Mouse (Mus musculus): ENCODE measurements at regions not wholly inside any gene's neighbourhood (a gene's known extent, or its start where the extent isn't known, plus 50 kb on each side); places are given as distances from the start of the nearest gene placed in this dataset.

DNA sequence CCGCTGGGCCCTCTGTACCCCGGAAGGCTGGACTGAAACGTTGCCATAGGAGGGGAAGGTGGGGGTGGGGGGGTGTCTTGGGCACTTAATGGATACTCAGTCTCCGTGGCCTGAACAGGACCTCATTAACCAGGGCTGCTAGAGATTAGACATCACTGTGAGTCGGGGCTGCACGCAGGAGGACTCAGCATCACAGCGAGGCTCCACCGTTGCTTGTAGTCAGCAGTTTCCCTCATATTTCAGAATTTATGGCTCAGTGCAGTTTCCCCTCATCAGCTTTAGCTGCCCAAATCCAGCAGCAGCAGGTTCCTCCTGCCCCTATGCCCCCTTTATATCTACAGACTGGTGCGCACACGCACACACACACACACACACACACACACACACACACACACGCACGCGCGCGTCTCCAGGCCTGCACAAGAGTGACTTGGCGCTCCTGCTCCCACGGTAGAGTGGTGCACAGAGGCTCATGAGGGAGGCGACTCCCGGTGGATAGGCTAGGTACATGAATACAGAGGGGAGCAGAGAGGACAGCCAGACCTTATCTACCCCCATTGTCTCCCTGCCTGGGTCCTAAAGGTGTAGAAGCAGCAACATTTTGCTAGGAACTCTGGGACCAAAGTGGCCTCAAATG is 605.8 kb upstream of the Adam5 start:
- TF ChIP-seq CTCF (IDR thresholded peaks at IDR 0.05) (no peak), EP300 (IDR thresholded peaks at IDR 0.05) (no peak)

Data from lung, postnatal 0 days (tissue).